Mouse (Mus musculus) heart, postnatal 0 days (tissue): ENCODE measurements around the gene Carnmt1. TPM values are rescaled to one million over a fixed set of nuclear protein-coding genes. Genes with fewer than 3 reads are reported as not detected.

ENCODE experiments used
- ATAC-seq: fragments of 200-750 bp; cut with Nextera tagmentation; 2 replicates; pipeline ENCODE4 v1.8.0; 2017; ENCODE audit warnings: low read depth, moderate number of reproducible peaks, moderate library complexity; ENCODE audit not compliant: insufficient read depth
- DNase-seq: peaks from one replicate; pipeline ENCODE4 v3.0.0-alpha.2; 2016; ENCODE audit warnings: low spot score
- H3K27ac ChIP-seq: fragments of 300-500 bp; sonication (generic); 2 replicates; pipeline ENCODE4 v1.5.1; 2014; ENCODE audit warnings: low read depth, mild to moderate bottlenecking
- H3K27me3 ChIP-seq: fragments of 300-500 bp; sonication (generic); 2 replicates; pipeline ENCODE4 v1.6.1; 2014; ENCODE audit warnings: low read length, mixed read lengths; ENCODE audit not compliant: control insufficient read depth, insufficient read depth
- H3K36me3 ChIP-seq: fragments of 300-500 bp; sonication (generic); replicated peaks from 2 replicates; pipeline ENCODE4 v1.6.1; 2014; ENCODE audit warnings: low read length, mixed read lengths; ENCODE audit not compliant: control insufficient read depth, insufficient read depth
- H3K4me1 ChIP-seq: fragments of 300-500 bp; sonication (generic); 2 replicates; pipeline ENCODE4 v1.6.1; 2014; ENCODE audit warnings: antibody characterized with exemption; ENCODE audit not compliant: control insufficient read depth, insufficient read depth
- H3K4me2 ChIP-seq: fragments of 300-500 bp; sonication (generic); 2 replicates; pipeline ENCODE4 v1.6.1; 2014; ENCODE audit warnings: low read depth, mild to moderate bottlenecking, low read length, moderate library complexity
- H3K4me3 ChIP-seq: fragments of 300-500 bp; sonication (generic); 2 replicates; pipeline ENCODE4 v1.5.1; 2014; ENCODE audit warnings: low read depth, low read length
- H3K9ac ChIP-seq: fragments of 300-500 bp; sonication (generic); replicated peaks from 2 replicates; pipeline ENCODE4 v1.6.1; 2014; ENCODE audit warnings: low read depth, low read length, mixed read lengths
- H3K9me3 ChIP-seq: fragments of 300-500 bp; sonication (generic); replicated peaks from 2 replicates; pipeline ENCODE4 v1.6.1; 2016; ENCODE audit warnings: low read length; ENCODE audit not compliant: control insufficient read depth
- CTCF ChIP-seq: IDR thresholded peaks from 2 replicates; pipeline ENCODE4 v1.5.1; 2016; ENCODE audit warnings: antibody characterized with exemption, control low read depth, low read depth
- EP300 ChIP-seq: IDR thresholded peaks from 2 replicates; pipeline ENCODE4 v1.6.1; 2016; ENCODE audit warnings: antibody characterized with exemption, low read depth
- WGBS: fragments of 180-500 bp; shearing (Covaris S2); extraction: QIAGEN DNeasy Blood & Tissue Kit; methylation state at CpG from one replicate; pipeline ENCODE4 v1.1.7; 2014; 5-methylcytosine and 5-hydroxymethylcytosine counted together
- polyA plus RNA-seq: library from polyadenylated mRNA; unstranded; fragments of >200 nt; fragmentation: Nextera tagmentation; extraction: Ambion mirVana; gene quantifications from 2 replicates; pipeline ENCODE4 v1.2.1, GENCODE M21; 2015
- total RNA-seq: library from RNA; depleted of rRNA; stranded (reverse); fragments of >200 nt; gene quantifications from 2 replicates; pipeline ENCODE4 v1.2.3, GENCODE M21; 2014; ENCODE audit warnings: low replicate concordance

The Carnmt1 gene
- total and polyA plus RNA-seq, 2 experiments from 2014 or later: 24.6 to 28.6 TPM

DNA sequence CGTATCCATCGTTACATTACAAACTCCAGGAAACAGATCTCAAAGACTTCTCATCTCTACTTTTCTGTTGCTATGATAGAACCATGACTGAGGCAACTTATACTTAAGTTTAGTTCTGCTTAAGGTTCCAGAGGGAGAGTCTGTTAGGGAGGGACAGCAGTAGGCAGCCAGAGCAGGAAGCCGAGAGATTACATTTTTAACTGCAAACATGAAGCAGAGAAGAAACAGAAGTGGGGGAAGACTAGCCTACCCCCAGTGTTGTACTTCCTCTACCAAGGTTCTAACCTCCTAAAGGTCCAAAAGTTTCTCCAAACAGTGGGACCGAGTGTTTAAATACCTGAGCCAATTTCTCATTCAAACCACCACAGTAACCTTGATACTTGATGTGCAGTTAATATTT is 65.3 kb downstream of the Carnmt1 start:
- no peak for TF ChIP-seq EP300
- TF ChIP-seq CTCF: no peak
- Histone ChIP-seq H3K27ac (no peak overlapping the region), H3K9me3 (no peaks in the 10 kb centered on the region), H3K4me3 (no peak overlapping the region), H3K36me3 (no peaks in the 10 kb centered on the region), H3K9ac (no peak overlapping the region), H3K27me3 (no peaks in the 10 kb centered on the region), H3K4me2 (no peak overlapping the region), H3K4me1 (no peaks in the 10 kb centered on the region)
- DNase-seq: no peak
- WGBS: 83% methylated on average over 4 of the region's 4 CpGs
- ATAC-seq: no peak

DNA sequence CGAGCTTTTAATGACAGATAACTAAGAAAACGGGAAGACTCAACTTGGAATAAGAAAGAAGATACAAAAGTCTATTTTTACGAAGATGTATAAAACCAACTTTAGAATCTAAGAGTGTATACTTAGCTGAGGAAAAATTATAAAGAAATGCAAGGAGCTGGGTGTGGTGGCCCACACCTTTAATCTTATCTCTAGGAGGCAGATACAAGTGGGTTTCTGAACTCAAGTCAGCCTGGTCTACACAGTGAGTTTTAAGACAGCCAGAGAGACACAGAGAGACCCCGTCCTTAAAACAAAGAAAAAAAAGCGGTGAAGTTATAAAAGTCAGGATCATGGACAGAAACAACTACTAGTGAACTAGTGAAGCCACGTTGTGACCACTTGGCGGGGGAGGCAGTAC is 68.6 kb downstream of the Carnmt1 start:
- Histone ChIP-seq H3K9me3 (no peaks in the 10 kb centered on the region), H3K4me1 (no peaks in the 10 kb centered on the region), H3K27ac (no peak overlapping the region), H3K36me3 (no peaks in the 10 kb centered on the region), H3K9ac (no peak overlapping the region), H3K4me3 (no peak overlapping the region), H3K4me2 (no peak overlapping the region), H3K27me3 (no peaks in the 10 kb centered on the region)
- DNase-seq: no peak
- ATAC-seq: no peak
- no peak for TF ChIP-seq CTCF
- TF ChIP-seq EP300: no peak
- WGBS: 76% methylated on average over 7 of the region's 7 CpGs

GRCm38 (mm10) chr19:18743946-18744345 is 73.4 kb downstream of the Carnmt1 start:
- H3K27ac ChIP-seq: no peak overlapping the region
- TF ChIP-seq EP300: no peak
- no peak for TF ChIP-seq CTCF
- ATAC-seq: no peak

DNA sequence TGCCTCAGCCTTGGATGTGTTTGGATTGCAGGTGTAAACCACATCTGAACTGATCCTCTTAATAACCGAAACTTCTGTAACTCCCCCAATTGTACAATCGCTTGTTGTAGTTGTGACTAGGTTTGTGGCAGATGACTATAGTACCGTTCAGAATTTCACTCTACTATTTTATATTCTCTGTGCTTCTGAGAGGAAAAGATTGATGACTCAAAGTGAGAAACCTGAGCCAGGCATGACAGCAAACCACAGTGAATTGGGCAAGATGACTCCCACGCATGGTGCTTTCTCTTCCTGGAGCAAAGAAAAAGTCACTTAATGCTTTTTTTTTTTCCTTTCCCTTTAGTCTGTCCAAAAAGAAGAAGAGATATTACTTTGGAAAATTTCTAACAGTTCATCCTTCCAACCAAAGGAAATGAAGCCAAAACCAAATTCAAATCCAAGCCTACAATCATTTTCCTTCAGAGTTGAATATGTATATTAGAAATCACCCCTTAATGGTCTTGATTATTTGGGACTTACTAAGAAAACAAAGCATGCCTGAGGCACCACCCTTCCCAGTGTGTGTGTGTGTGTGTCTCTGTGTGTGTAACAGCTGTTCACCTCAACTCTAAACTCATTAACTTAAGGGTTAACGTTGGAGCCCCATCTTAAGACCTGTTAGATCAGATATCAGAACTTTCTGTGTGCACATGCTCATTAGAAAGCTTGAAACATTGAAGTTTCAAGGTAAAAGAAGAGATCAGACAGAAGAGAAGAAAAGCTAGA is 76.2 kb downstream of the Carnmt1 start:
- 0 out of 2 replicates have a peak, but pooled peaks cover 4% of the 10 kb centered on the region for H3K4me1 ChIP-seq
- TF ChIP-seq EP300: no peak
- H3K9ac ChIP-seq: no peak overlapping the region
- H3K4me3 ChIP-seq: no peak overlapping the region
- H3K9me3 ChIP-seq: no peaks in the 10 kb centered on the region
- WGBS: 80% methylated on average over 5 of the region's 5 CpGs
- DNase-seq (no peak), ATAC-seq (no peak)
- H3K27ac ChIP-seq: no peak overlapping the region
- no peak overlapping the region for H3K4me2 ChIP-seq
- H3K36me3 ChIP-seq: no peaks in the 10 kb centered on the region
- H3K27me3 ChIP-seq: 0 out of 2 replicates have a peak, but pooled peaks cover 12% of the 10 kb centered on the region

More at GRCm38 (mm10) chr19:18743946-18744345, 73.4 kb downstream of the Carnmt1 start:
- no peak for DNase-seq
- 84% methylated on average over 5 of the region's 5 CpGs for WGBS
- H3K36me3 ChIP-seq: no peaks in the 10 kb centered on the region
- H3K9ac ChIP-seq: no peak overlapping the region
- H3K27me3 ChIP-seq: 0 out of 2 replicates have a peak, but pooled peaks cover 4% of the 10 kb centered on the region
- H3K4me2 ChIP-seq: no peak overlapping the region
- H3K4me3 ChIP-seq: no peak overlapping the region
- H3K9me3 ChIP-seq: no peaks in the 10 kb centered on the region
- H3K4me1 ChIP-seq: no peaks in the 10 kb centered on the region

DNA sequence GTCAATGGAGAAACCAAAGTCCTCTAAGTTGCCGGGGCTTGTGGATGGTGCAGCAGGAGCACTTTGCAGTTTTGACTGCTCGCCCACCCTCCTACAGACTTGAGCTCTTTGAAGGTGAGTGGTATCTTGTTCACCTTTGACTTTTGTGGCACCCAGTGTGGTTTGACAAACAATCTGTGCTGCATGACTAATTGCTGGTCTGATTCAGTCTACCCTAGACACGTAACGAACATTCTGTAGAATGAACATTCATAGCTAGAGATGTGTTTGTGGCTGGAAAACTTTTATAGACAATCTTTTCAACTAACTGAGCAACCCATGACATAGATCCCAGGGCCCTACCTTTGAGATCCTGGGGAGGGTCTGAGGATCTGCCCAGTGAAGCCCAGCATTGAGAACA is 76.8 kb downstream of the Carnmt1 start:
- no peak overlapping the region for H3K9ac ChIP-seq
- H3K4me1 ChIP-seq: 0 out of 2 replicates have a peak, but pooled peaks cover 4% of the 10 kb centered on the region
- ATAC-seq (no peak), DNase-seq (no peak)
- no peak overlapping the region for H3K27ac ChIP-seq
- 95% methylated on average over 4 of the region's 4 CpGs for WGBS
- H3K36me3 ChIP-seq: no peaks in the 10 kb centered on the region
- H3K4me2 ChIP-seq: no peak overlapping the region
- H3K9me3 ChIP-seq: no peaks in the 10 kb centered on the region
- no peak overlapping the region for H3K4me3 ChIP-seq
- H3K27me3 ChIP-seq: 0 out of 2 replicates have a peak, but pooled peaks cover 12% of the 10 kb centered on the region
- TF ChIP-seq EP300 (no peak), CTCF (no peak)
